Comparison of ENCODE assay signal across 9 mouse cellular contexts in the genomic region with DNA sequence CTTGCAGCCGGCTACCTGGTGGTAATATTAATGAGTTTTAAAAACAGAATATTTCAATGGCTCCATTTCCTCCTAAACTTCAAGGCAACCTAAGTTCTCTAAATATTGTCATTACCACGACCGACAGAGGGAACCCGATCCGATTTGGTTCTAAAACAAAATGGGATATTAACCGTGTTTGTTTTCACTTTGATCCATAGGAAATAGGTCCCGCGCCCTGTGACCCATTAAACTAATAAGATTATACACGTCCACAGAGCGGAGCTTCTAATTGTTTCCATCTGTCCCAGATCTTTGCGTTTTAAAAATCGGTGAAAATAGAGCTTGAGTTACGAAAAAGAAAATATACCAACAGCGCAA.
A peak's percentile ranks its signal among the peaks of the same experiment; 100 is the strongest.
DNase-seq lines count a peak whose midpoint lies in the region; ATAC-seq and TF ChIP-seq lines count a peak whose summit lies in the region.
"Had no signal": no experiment of that assay in that cellular context is flagged by ENCODE, and none has a peak within 500 bp of the region (broad histone marks: within the 10 kb centered on the region; RNA-seq: fewer than 3 reads in every experiment).

No protein-coding gene starts in this region.

- H3K9me3 ChIP-seq in heart, embryonic 13.5 days: no peaks in the 10 kb centered on the region
- H3K9me3 ChIP-seq in E14TG2a.4 (ENCODE audit: low read length): no peaks in the 10 kb centered on the region
- no peaks in the 10 kb centered on the region for H3K9me3 ChIP-seq in forebrain, embryonic 14.5 days (replicated peaks; ENCODE audit: control insufficient read depth, low read length)
- no peaks in the 10 kb centered on the region for H3K9me3 ChIP-seq in liver, embryonic 12.5 days (replicated peaks)

- peak overlapping the region; percentile 47 for H3K4me3 ChIP-seq in heart, embryonic 13.5 days
- peak overlapping the region; percentile 76 for H3K4me3 ChIP-seq in E14TG2a.4 (replicated peaks; ENCODE audit: low read length)
- H3K4me3 ChIP-seq in forebrain, embryonic 14.5 days (ENCODE audit: low read depth, low read length): no peak overlapping the region
- H3K4me3 ChIP-seq in liver, embryonic 12.5 days: peak overlapping the region; percentile 58

- H3K27me3 ChIP-seq in heart, embryonic 13.5 days (replicated peaks): peaks cover 63% of the 10 kb centered on the region
- H3K27me3 ChIP-seq in E14TG2a.4 (ENCODE audit: insufficient read depth, low read length): peaks cover 66% of the 10 kb centered on the region
- H3K27me3 ChIP-seq in forebrain, embryonic 14.5 days (replicated peaks; ENCODE audit: control insufficient read depth, insufficient read depth, low read length): peaks cover 75% of the 10 kb centered on the region
- peaks cover 83% of the 10 kb centered on the region for H3K27me3 ChIP-seq in liver, embryonic 12.5 days (replicated peaks)

- no peaks in the 10 kb centered on the region for H3K36me3 ChIP-seq in heart, embryonic 13.5 days
- H3K36me3 ChIP-seq in E14TG2a.4 (ENCODE audit: insufficient read depth, low read length): no peaks in the 10 kb centered on the region
- H3K36me3 ChIP-seq in forebrain, embryonic 14.5 days (ENCODE audit: control insufficient read depth, insufficient read depth, low read length): no peaks in the 10 kb centered on the region
- H3K36me3 ChIP-seq in liver, embryonic 12.5 days: no peaks in the 10 kb centered on the region

- WGBS in heart, embryonic 13.5 days: under 1% methylated on average over 14 of the region's 14 CpGs
- 1% methylated on average over 14 of the region's 14 CpGs for WGBS in forebrain, embryonic 14.5 days
- WGBS in liver, embryonic 12.5 days (ENCODE audit: insufficient replicate concordance): under 1% methylated on average over 14 of the region's 14 CpGs

- TF ChIP-seq CTCF in E14TG2a.4 (conservative IDR thresholded peaks at IDR 0.05; ENCODE audit: low read length): no peak

- peaks cover 21% of the 10 kb centered on the region for H3K4me1 ChIP-seq in heart, embryonic 13.5 days
- H3K4me1 ChIP-seq in E14TG2a.4 (replicated peaks; ENCODE audit: low read depth, low read length): peaks cover 30% of the 10 kb centered on the region
- no peaks in the 10 kb centered on the region; the same call in 1 of the 2 replicates for H3K4me1 ChIP-seq in forebrain, embryonic 14.5 days (ENCODE audit: control insufficient read depth, insufficient read depth, low read length)
- H3K4me1 ChIP-seq in liver, embryonic 12.5 days: peaks cover 31% of the 10 kb centered on the region

- H3K9ac ChIP-seq in heart, embryonic 13.5 days: 0 out of 2 replicates have a peak overlapping the region, but pooled peaks have one; percentile 21
- H3K9ac ChIP-seq in forebrain, embryonic 14.5 days (ENCODE audit: low read length): no peak overlapping the region
- peak overlapping the region; percentile 47; the same call in 1 of the 2 replicates for H3K9ac ChIP-seq in liver, embryonic 12.5 days

- intact Hi-C loops in heart, postnatal 25 days (cut with DNase I): loop anchor here (2.0 kb wide), 1 partner anchor 1959 kb away; no protein-coding TSS in a partner anchor

- no peak for DNase-seq in heart, postnatal 25 days (ENCODE audit: low spot score)
- no peak for DNase-seq in forebrain, embryonic 14.5 days (ENCODE audit: low spot score)
- DNase-seq in spleen, postnatal 4 days (ENCODE audit: low spot score in 2 of 2): no peak
- no peak for DNase-seq in ovary, postnatal 14 days (ENCODE audit: low spot score)
- no peak for DNase-seq in adipocyte (ENCODE audit: low spot score)
- DNase-seq: cerebellum, adult 9-10 months had no signal

- peak overlapping the region; percentile 69 for H3K4me2 ChIP-seq in heart, embryonic 13.5 days
- peak overlapping the region; percentile 41 for H3K4me2 ChIP-seq in forebrain, embryonic 14.5 days (ENCODE audit: low read length)
- peak overlapping the region; percentile 81 for H3K4me2 ChIP-seq in liver, embryonic 12.5 days

- H3K27ac ChIP-seq in heart, embryonic 13.5 days (replicated peaks): no peak overlapping the region
- no peak overlapping the region for H3K27ac ChIP-seq in forebrain, embryonic 14.5 days (ENCODE audit: low read depth, low read length)
- no peak overlapping the region for H3K27ac ChIP-seq in liver, embryonic 12.5 days

- ATAC-seq in heart, embryonic 13.5 days (ENCODE audit: extremely low read depth, insufficient number of reproducible peaks, low FRiP score, low TSS enrichment): no peak
- ATAC-seq in forebrain, embryonic 14.5 days: no peak
- ATAC-seq in liver, embryonic 12.5 days: no peak
